Mouse (Mus musculus) kidney, adult 2 months (tissue): ENCODE measurements at regions not wholly inside any gene's neighbourhood (a gene's known extent, or its start where the extent isn't known, plus 50 kb on each side); places are given as distances from the start of the nearest gene placed in this dataset.

Source experiments
- CTCF ChIP-seq: fragments of 200-500 bp; conservative IDR thresholded peaks from 2 replicates; pipeline ENCODE4 v1.5.1; 2011; ENCODE audit warnings: low read depth, mild to moderate bottlenecking, control low read depth, low read length, moderate library complexity, mixed read lengths; ENCODE audit not compliant: insufficient read depth, insufficient read length
- POLR2A ChIP-seq: fragments of 200-500 bp; IDR thresholded peaks from one replicate; pipeline ENCODE4 v1.6.1; 2011; ENCODE audit warnings: low read depth, low read length, control low read depth

DNA sequence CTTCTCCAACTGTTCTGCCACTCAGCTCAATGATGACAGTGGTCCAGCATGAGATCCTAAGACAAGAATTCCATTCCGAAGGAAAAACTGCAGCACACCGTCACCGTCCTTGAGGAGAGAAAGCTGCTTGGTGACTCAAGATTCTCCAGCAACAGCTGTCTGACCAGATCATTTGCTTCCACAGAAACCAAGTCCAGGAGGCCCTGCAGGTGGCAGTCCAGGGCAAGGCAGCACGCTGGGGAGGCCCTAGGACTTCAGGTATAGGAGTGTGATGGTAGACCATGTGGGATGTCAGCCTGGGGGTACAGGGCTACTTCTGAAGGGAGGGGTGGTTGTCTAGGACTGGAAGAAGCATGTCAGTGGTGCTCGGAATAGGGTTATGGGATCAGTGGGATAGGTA lies 376.6 kb downstream of the Tbc1d22a start:
- TF ChIP-seq CTCF (no peak), POLR2A (no peak)
